Mouse (Mus musculus) heart, embryonic 12.5 days (tissue): ENCODE results near the gene Ace3. TPM values are rescaled to one million over a fixed set of nuclear protein-coding genes. Genes with fewer than 3 reads are reported as not detected.
A peak's percentile ranks its signal among the peaks of the same experiment; 100 is the strongest.

ENCODE experiments used
- ATAC-seq: fragments of 200-750 bp; cut with Nextera tagmentation; 2 replicates; pipeline ENCODE4 v1.8.0; 2017; ENCODE audit warnings: moderate TSS enrichment, moderate library complexity; ENCODE audit not compliant: insufficient number of reproducible peaks, low FRiP score
- H3K27ac ChIP-seq: fragments of 300-500 bp; sonication (generic); 2 replicates; pipeline ENCODE4 v1.5.1; 2016; ENCODE audit warnings: mild to moderate bottlenecking, moderate library complexity; ENCODE audit not compliant: poor library complexity, severe bottlenecking
- H3K27me3 ChIP-seq: fragments of 300-500 bp; sonication (generic); replicated peaks from 2 replicates; pipeline ENCODE4 v1.6.1; 2016; ENCODE audit warnings: mild to moderate bottlenecking, moderate library complexity
- H3K36me3 ChIP-seq: fragments of 300-500 bp; sonication (generic); 2 replicates; pipeline ENCODE4 v1.6.1; 2016; ENCODE audit warnings: mild to moderate bottlenecking, moderate library complexity
- H3K4me1 ChIP-seq: fragments of 300-500 bp; sonication (generic); replicated peaks from 2 replicates; pipeline ENCODE4 v1.6.1; 2016; ENCODE audit warnings: mild to moderate bottlenecking
- H3K4me2 ChIP-seq: fragments of 300-500 bp; sonication (generic); 2 replicates; pipeline ENCODE4 v1.6.1; 2016; ENCODE audit warnings: mild to moderate bottlenecking, moderate library complexity
- H3K4me3 ChIP-seq: fragments of 300-500 bp; sonication (generic); 2 replicates; pipeline ENCODE4 v1.5.1; 2016; ENCODE audit warnings: mild to moderate bottlenecking
- H3K9ac ChIP-seq: fragments of 300-500 bp; sonication (generic); 2 replicates; pipeline ENCODE4 v1.6.1; 2016; ENCODE audit warnings: mild to moderate bottlenecking, moderate library complexity
- H3K9me3 ChIP-seq: fragments of 300-500 bp; sonication (generic); replicated peaks from 2 replicates; pipeline ENCODE4 v1.6.1; 2016; ENCODE audit warnings: mild to moderate bottlenecking, moderate library complexity
- whole genome bisulfite sequencing: fragments of 180-500 bp; shearing (Covaris S2); methylation state at CpG from one replicate; pipeline ENCODE4 v1.1.7; 2016; 5-methylcytosine and 5-hydroxymethylcytosine counted together
- polyA plus RNA-seq: library from polyadenylated mRNA; unstranded; fragments of >200 nt; fragmentation: Nextera tagmentation; extraction: Ambion mirVana; gene quantifications from 2 replicates; pipeline ENCODE4 v1.2.1, GENCODE M21; 2016

Ace3 gene
- polyA plus RNA-seq, 1 experiment from 2014 or later = not detected

DNA sequence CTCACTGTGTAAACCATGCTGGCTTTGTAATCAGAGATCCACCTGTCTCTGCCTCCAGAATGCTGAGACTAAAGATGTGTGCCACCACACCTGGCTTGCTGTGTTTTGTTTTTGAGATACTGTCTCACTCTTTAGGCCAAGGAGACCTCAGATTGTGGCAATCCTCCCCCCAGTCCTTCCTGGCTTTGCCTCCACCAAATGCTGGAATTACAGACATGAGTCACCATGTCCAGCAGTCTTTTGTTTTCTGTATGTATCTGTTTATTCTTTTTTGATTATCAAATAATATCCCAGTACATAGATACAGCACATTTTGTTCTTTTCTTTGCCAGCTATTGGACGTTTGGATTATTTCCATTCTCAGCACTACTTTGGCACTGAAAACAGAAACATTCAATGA is 35.9 kb upstream of the Ace3 start:
- H3K9ac ChIP-seq = no peak overlapping the region
- H3K4me1 ChIP-seq = peaks cover 21% of the 10 kb centered on the region
- H3K4me3 ChIP-seq = no peak overlapping the region
- 41% methylated on average over 1 of the region's 1 CpGs for WGBS
- H3K27ac ChIP-seq = no peak overlapping the region
- H3K9me3 ChIP-seq = no peaks in the 10 kb centered on the region
- no peak for ATAC-seq
- no peak overlapping the region for H3K4me2 ChIP-seq
- no peaks in the 10 kb centered on the region for H3K36me3 ChIP-seq
- 0 out of 2 replicates have a peak, but pooled peaks cover 4% of the 10 kb centered on the region for H3K27me3 ChIP-seq

DNA sequence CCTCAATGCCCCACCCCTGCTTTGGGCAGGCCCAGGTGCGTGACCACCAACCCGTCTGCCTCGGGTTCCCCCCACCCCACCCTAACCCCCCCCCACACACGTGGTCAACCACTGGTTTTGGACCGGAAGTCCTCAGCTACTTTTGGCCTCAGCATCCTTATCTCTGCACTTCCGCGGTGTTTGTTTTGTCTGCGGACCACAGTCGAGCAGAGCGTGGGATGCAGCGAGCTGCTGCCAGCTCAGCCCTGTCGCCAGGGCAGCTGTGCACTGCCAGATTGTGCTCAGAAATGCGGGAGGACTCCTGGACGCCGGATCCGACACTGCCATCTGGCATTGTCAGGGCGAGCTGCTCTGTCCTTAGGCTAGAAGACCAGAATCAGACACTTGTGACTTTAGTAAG is 35.1 kb upstream of the Ace3 start:
- peak overlapping the region; percentile 7; the same call in 1 of the 2 replicates for H3K4me3 ChIP-seq
- H3K27me3 ChIP-seq = 0 out of 2 replicates have a peak, but pooled peaks cover 4% of the 10 kb centered on the region
- H3K9ac ChIP-seq = no peak overlapping the region
- no peaks in the 10 kb centered on the region for H3K9me3 ChIP-seq
- H3K36me3 ChIP-seq = no peaks in the 10 kb centered on the region
- 3% methylated on average over 17 of the region's 17 CpGs for WGBS
- no peak overlapping the region for H3K27ac ChIP-seq
- no peak for ATAC-seq
- peaks cover 21% of the 10 kb centered on the region for H3K4me1 ChIP-seq
- peak overlapping the region; percentile 56 for H3K4me2 ChIP-seq

DNA sequence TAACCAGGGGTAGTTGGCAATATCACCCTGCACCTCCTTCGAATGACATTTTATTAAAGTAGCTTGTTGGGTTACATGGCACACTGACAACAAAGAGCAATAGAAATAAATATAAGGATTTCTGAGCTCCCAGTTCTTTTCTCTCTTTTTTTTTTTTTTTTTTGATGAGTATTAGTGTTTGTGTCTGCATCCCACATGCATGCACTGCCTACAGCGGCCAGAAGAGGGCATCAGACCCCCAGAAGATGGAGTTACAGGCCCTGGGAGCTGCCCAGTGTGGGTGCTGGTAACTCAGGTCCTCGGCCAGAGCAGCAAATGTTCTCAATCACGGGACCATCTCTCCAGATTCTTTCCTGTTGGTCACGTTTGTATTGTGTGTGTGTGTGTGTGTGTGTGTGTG is 29.8 kb upstream of the Ace3 start:
- Histone ChIP-seq H3K4me3 (no peak overlapping the region), H3K4me2 (no peak overlapping the region), H3K27me3 (peaks cover 43% of the 10 kb centered on the region), H3K9ac (no peak overlapping the region), H3K36me3 (no peaks in the 10 kb centered on the region), H3K4me1 (peaks cover 35% of the 10 kb centered on the region), H3K27ac (no peak overlapping the region), H3K9me3 (no peaks in the 10 kb centered on the region)
- WGBS = 59% methylated on average over 5 of the region's 5 CpGs
- ATAC-seq = no peak

DNA sequence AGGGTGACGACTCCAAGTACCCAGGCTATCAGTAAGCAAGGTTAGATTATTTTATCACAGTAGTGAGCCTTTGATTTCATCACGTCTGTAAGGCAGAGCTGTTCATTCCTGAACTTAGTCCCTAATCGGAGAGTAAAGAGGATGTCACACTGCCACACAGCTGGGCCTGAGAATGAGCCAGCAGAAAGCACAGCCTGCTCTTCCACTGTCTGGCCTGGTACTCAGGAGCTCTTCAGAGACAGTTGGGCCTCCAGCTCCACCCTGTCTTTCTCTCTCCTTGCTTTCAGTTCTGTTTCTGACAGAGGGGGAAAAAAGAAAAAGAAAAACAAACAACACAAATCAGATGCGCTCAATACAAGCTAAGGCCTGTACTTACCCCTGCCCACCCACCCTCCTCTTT is 28.2 kb upstream of the Ace3 start:
- no peak overlapping the region for H3K4me2 ChIP-seq
- ATAC-seq = no peak
- no peak overlapping the region for H3K9ac ChIP-seq
- H3K27ac ChIP-seq = no peak overlapping the region
- no peaks in the 10 kb centered on the region for H3K9me3 ChIP-seq
- H3K4me3 ChIP-seq = no peak overlapping the region
- H3K27me3 ChIP-seq = peaks cover 58% of the 10 kb centered on the region
- H3K36me3 ChIP-seq = no peaks in the 10 kb centered on the region
- H3K4me1 ChIP-seq = peaks cover 31% of the 10 kb centered on the region
- 40% methylated on average over 4 of the region's 4 CpGs for whole genome bisulfite sequencing

DNA sequence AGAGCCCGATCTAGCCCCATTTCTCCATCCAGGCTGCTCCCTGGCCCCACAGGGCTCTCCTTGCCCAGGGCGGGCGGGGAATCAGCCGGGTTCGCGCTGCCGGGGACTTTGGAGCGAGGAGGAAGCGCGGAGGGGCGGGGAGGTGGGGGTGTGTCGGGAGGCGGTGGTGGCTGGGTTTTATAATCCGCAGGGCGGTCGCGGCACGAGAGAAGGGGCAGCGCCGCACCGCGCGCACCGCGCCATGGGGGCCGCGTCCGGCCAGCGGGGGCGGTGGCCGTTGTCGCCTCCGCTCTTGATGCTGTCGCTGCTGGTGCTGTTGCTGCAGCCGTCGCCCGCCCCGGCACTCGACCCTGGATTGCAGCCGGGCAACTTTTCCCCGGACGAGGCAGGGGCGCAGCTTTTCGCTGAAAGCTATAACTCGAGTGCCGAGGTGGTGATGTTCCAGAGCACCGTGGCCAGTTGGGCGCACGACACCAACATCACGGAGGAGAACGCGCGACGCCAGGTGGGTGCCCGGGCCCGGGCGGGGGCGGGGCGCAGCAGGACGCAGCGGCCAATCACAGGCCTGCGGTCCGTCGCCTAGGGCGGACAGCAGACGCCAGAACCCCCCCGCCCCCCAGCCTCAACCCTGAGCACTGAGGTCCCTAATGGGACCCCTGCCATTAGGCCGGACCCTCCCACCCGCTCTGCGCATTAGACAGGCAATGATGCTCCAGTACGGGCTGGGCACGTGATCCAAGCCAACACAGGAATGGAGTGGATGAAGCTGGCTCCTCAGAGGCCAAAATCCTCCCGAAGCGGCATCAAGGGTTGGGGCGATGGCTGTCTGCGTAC is 26.5 kb upstream of the Ace3 start, which contains the start of gene Ace:
Gene Ace (plus strand): TSS at position 205 of the 834 bp plus-strand sequence.
- Histone ChIP-seq H3K9ac (peak within 1 kb of the TSS; percentile 63), H3K4me1 (peaks cover 24% of the 10 kb centered on the region), H3K4me2 (peak within 1 kb of the TSS; percentile 98), H3K27ac (no peak within 1 kb of the TSS), H3K4me3 (peak within 1 kb of the TSS; percentile 63), H3K9me3 (no peaks in the 10 kb centered on the region), H3K27me3 (peaks cover 75% of the 10 kb centered on the region), H3K36me3 (no peaks in the 10 kb centered on the region)
- 1% methylated on average over 76 of the region's 76 CpGs for WGBS
- 0 out of 2 replicates have a peak, but pooled peaks have one; percentile 20 for ATAC-seq

DNA sequence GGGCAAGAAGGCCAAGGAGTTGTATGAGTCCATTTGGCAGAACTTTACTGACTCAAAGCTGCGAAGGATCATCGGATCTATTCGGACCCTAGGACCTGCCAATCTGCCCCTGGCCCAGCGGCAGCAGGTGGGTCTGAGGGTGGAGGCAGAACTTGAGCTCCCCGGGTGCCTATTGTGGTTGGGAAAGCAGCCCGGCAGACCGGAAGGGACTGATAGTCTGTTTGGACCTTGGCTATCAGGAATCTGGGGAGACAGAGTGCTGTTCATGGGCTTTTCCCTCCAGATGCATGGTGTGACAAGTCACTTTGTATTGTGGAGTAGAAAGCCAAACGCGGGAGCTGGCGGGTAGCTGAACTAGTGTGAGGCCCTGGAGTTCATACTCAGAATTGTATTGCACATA is 25.5 kb upstream of the Ace3 start:
- H3K4me2 ChIP-seq = peak overlapping the region; percentile 98; the same call in 1 of the 2 replicates
- no peak overlapping the region; the same call in 1 of the 2 replicates for H3K4me3 ChIP-seq
- ATAC-seq = no peak
- H3K27me3 ChIP-seq = peaks cover 85% of the 10 kb centered on the region
- H3K4me1 ChIP-seq = peaks cover 23% of the 10 kb centered on the region
- H3K9me3 ChIP-seq = no peaks in the 10 kb centered on the region
- H3K27ac ChIP-seq = no peak overlapping the region
- no peak overlapping the region for H3K9ac ChIP-seq
- WGBS = 38% methylated on average over 10 of the region's 10 CpGs
- H3K36me3 ChIP-seq = no peaks in the 10 kb centered on the region

DNA sequence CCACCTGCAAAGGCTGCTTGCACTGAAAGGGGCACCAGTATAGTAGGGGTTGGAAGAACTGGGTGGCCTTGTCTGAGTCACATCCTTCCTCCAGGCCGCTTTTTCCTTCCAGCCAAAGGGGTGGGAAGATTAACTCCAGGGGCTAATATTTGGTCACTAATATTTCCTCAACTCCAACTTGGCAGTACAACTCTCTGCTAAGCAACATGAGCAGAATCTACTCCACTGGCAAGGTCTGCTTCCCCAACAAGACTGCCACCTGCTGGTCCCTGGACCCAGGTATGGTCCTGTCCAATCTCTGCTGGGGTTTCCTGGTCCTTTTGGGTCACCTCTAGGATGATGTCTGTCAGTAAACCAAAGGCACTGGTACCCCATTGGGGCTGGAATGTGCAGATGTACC is 25.0 kb upstream of the Ace3 start:
- Histone ChIP-seq H3K9ac (no peak overlapping the region), H3K36me3 (no peaks in the 10 kb centered on the region), H3K9me3 (no peaks in the 10 kb centered on the region), H3K27ac (no peak overlapping the region), H3K4me2 (no peak overlapping the region), H3K4me3 (no peak overlapping the region), H3K4me1 (peaks cover 23% of the 10 kb centered on the region), H3K27me3 (peaks cover 91% of the 10 kb centered on the region)
- 46% methylated on average over 1 of the region's 1 CpGs for WGBS
- ATAC-seq = no peak

DNA sequence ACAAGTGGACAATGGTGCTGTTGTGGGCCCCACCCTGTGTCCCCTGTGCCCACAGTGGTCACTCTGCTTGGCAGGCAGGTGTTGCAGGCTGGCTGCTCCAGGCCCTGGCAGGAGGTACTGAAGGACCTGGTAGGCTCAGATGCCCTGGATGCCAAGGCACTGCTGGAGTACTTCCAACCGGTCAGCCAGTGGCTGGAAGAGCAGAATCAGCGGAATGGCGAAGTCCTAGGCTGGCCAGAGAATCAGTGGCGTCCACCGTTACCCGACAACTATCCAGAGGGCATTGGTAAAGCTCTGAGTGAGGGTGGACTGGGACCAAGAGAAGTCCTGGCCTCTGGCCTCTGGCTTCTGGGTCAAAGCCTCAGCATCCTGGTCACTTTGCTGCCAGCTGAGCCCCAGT is 19.9 kb upstream of the Ace3 start:
- peaks cover 81% of the 10 kb centered on the region for H3K27me3 ChIP-seq
- ATAC-seq = no peak
- H3K36me3 ChIP-seq = no peaks in the 10 kb centered on the region
- no peak overlapping the region for H3K27ac ChIP-seq
- H3K9ac ChIP-seq = no peak overlapping the region
- H3K4me1 ChIP-seq = no peaks in the 10 kb centered on the region
- H3K9me3 ChIP-seq = no peaks in the 10 kb centered on the region
- H3K4me3 ChIP-seq = no peak overlapping the region
- WGBS = 86% methylated on average over 6 of the region's 6 CpGs
- no peak overlapping the region for H3K4me2 ChIP-seq

DNA sequence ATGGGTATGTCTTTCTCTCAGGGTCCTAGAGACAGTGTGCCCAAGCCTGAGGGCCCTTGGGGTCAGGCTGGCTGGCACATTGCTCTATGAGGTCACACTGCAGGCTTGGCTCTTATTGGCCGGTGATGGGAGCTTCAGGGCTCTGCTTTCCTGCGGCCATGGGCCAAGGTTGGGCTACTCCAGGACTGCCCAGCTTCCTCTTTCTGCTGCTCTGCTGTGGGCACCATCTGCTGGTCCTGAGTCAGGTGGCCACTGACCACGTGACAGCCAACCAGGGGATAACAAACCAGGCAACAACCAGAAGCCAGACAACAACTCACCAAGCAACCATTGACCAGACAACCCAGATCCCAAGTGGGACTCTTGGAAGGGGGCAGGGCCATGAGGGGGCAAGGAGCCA is 19.4 kb upstream of the Ace3 start:
- Histone ChIP-seq H3K9ac (no peak overlapping the region), H3K36me3 (no peaks in the 10 kb centered on the region), H3K4me3 (no peak overlapping the region), H3K4me1 (no peaks in the 10 kb centered on the region), H3K27ac (no peak overlapping the region), H3K9me3 (no peaks in the 10 kb centered on the region), H3K27me3 (peaks cover 77% of the 10 kb centered on the region), H3K4me2 (no peak overlapping the region)
- WGBS = 64% methylated on average over 3 of the region's 3 CpGs
- no peak for ATAC-seq

DNA sequence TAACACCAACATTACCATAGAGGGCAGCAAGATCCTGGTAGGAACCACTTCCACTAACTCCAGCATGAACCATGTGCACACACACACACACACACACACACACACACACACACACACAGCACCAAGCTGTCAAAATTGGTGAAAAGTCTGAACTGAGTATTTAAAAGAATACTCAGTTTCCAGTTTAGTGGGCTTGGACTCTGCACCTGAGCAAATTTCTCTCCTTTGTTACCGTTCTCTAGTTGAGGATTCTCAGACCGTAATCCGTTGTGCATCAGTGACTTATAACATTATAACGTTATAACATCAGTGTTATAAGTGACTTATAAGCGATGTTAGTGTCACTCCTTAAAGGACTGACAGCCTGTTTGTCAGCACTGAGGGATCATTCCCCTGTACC is 18.8 kb upstream of the Ace3 start:
- no peaks in the 10 kb centered on the region for H3K36me3 ChIP-seq
- H3K27me3 ChIP-seq = peaks cover 73% of the 10 kb centered on the region
- 80% methylated on average over 5 of the region's 5 CpGs for WGBS
- H3K9me3 ChIP-seq = no peaks in the 10 kb centered on the region
- H3K27ac ChIP-seq = no peak overlapping the region
- H3K4me3 ChIP-seq = no peak overlapping the region
- H3K4me1 ChIP-seq = no peaks in the 10 kb centered on the region
- ATAC-seq = no peak
- H3K4me2 ChIP-seq = no peak overlapping the region
- H3K9ac ChIP-seq = no peak overlapping the region

DNA sequence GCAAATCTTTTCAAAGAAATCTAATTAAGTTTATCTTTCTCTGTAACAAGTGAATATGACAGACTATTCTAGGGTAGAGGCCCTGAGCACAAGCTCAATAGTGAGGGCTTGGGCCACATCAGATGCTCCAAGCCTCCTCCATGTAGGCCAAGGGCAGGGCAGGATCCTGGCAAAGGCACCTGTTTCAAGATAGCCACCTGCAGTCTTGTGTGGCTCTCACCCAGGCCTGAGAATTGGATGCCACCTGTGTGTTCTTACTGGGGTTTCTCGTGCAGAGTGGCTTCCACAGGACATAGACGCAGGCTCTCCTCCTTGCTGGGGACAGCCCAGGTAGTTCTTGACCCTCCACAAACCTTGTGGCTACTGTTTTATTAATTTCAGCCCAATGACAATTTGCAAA is 16.2 kb upstream of the Ace3 start:
- H3K27me3 ChIP-seq = peaks cover 57% of the 10 kb centered on the region
- H3K4me1 ChIP-seq = no peaks in the 10 kb centered on the region
- H3K27ac ChIP-seq = no peak overlapping the region
- H3K9me3 ChIP-seq = no peaks in the 10 kb centered on the region
- ATAC-seq = no peak
- H3K4me3 ChIP-seq = no peak overlapping the region
- H3K36me3 ChIP-seq = no peaks in the 10 kb centered on the region
- no peak overlapping the region for H3K9ac ChIP-seq
- 76% methylated on average over 2 of the region's 2 CpGs for WGBS
- H3K4me2 ChIP-seq = no peak overlapping the region
